Mouse (Mus musculus) forebrain, embryonic 11.5 days (tissue): Measurements from ENCODE around the gene Noa1. TPM values are rescaled to one million over a fixed set of nuclear protein-coding genes. Genes with fewer than 3 reads are reported as not detected.

Experiments
- ATAC-seq: fragments of 200-750 bp; cut with Nextera tagmentation; replicated peaks from 2 replicates; pipeline ENCODE4 v1.8.0; 2017; ENCODE audit warnings: moderate TSS enrichment; ENCODE audit not compliant: low FRiP score
- DNase-seq: peaks from one replicate; pipeline ENCODE4 v3.0.0-alpha.2; 2017; ENCODE audit warnings: low spot score
- H3K27ac ChIP-seq: fragments of 300-500 bp; sonication (generic); 2 replicates; pipeline ENCODE4 v1.5.1; 2014; ENCODE audit warnings: low read depth, low read length
- H3K27me3 ChIP-seq: fragments of 300-500 bp; sonication (generic); 2 replicates; pipeline ENCODE4 v1.6.1; 2014; ENCODE audit warnings: mild to moderate bottlenecking, low read length, mixed read lengths; ENCODE audit not compliant: control insufficient read depth, insufficient read depth
- H3K36me3 ChIP-seq: fragments of 300-500 bp; sonication (generic); 2 replicates; pipeline ENCODE4 v1.6.1; 2014; ENCODE audit warnings: mild to moderate bottlenecking, low read length, moderate library complexity, mixed read lengths; ENCODE audit not compliant: control insufficient read depth, insufficient read depth
- H3K4me1 ChIP-seq: fragments of 300-500 bp; sonication (generic); replicated peaks from 2 replicates; pipeline ENCODE4 v1.6.1; 2014; ENCODE audit warnings: low read length, mixed read lengths; ENCODE audit not compliant: control insufficient read depth, insufficient read depth
- H3K4me2 ChIP-seq: fragments of 300-500 bp; sonication (generic); 2 replicates; pipeline ENCODE4 v1.6.1; 2014; ENCODE audit warnings: low read depth, mild to moderate bottlenecking, low read length, moderate library complexity, mixed read lengths; ENCODE audit not compliant: severe bottlenecking
- H3K4me3 ChIP-seq: fragments of 300-500 bp; sonication (generic); 2 replicates; pipeline ENCODE4 v1.5.1; 2014; ENCODE audit warnings: low read depth, low read length
- H3K9ac ChIP-seq: fragments of 300-500 bp; sonication (generic); 2 replicates; pipeline ENCODE4 v1.6.1; 2014; ENCODE audit warnings: low read length
- H3K9me3 ChIP-seq: fragments of 300-500 bp; sonication (generic); 2 replicates; pipeline ENCODE4 v1.6.1; 2016; ENCODE audit warnings: low read length, mixed read lengths; ENCODE audit not compliant: control insufficient read depth
- WGBS: fragments of 180-500 bp; shearing (Covaris S2); extraction: QIAGEN DNeasy Blood & Tissue Kit; methylation state at CpG from one replicate; pipeline ENCODE4 v1.1.7; 2014; 5-methylcytosine and 5-hydroxymethylcytosine counted together
- microRNA-seq: library from miRNA; unstranded; fragments of <30 nt; microRNA quantifications from one replicate; pipeline ENCODE4, GENCODE M21; 2016; ENCODE audit not compliant: insufficient number of aligned reads
- polyA plus RNA-seq: library from polyadenylated mRNA; unstranded; fragments of >200 nt; fragmentation: Nextera tagmentation; extraction: Ambion mirVana; gene quantifications from 2 replicates; pipeline ENCODE4 v1.2.1, GENCODE M21; 2014

Noa1 gene
- polyA plus RNA-seq, 1 experiment from 2014 or later = 39.6 TPM

GRCm38 (mm10) chr5:77244331-77244987, 65.4 kb downstream of the Noa1 start:
- Histone ChIP-seq H3K27ac (no peak overlapping the region), H3K9me3 (no peaks in the 10 kb centered on the region), H3K4me3 (no peak overlapping the region), H3K4me1 (no peaks in the 10 kb centered on the region; the same call in 1 of the 2 replicates), H3K9ac (no peak overlapping the region), H3K27me3 (no peaks in the 10 kb centered on the region), H3K36me3 (no peaks in the 10 kb centered on the region), H3K4me2 (no peak overlapping the region)
- 42% methylated on average over 8 of the region's 8 CpGs for WGBS
- 0 out of 2 replicates have a peak, but pooled peaks have one; percentile 34 for ATAC-seq
- no peak for DNase-seq

Small RNA genes lying within 50 kb of the gene (microRNA-seq; reads per million reads assigned to microRNA genes)
- gene Mir5098 = not detected

Other genes starting within 250 kb of the Noa1 start
- gene Hopx, start 195.0 kb downstream of the Noa1 start, polyA plus RNA-seq = 0.63 and 0.87 TPM in 2 replicates
- gene Spink2, start 98.6 kb downstream of the Noa1 start, polyA plus RNA-seq = 0.63 and 1.2 TPM in 2 replicates
- gene Rest, start 44.6 kb downstream of the Noa1 start, polyA plus RNA-seq = 24.7 and 25.3 TPM in 2 replicates
- gene Polr2b, start 63 bp upstream of the Noa1 start, polyA plus RNA-seq = 110 and 115 TPM in 2 replicates
- 15.4 and 20.5 TPM in 2 replicates for gene Igfbp7, start 98.0 kb upstream of the Noa1 start, polyA plus RNA-seq